Mouse (Mus musculus) v-Abl transformed pro-B cells (cell line): ENCODE measurements around the gene Sf3b5.

Experiments used
- in situ Hi-C, 2 experiments: fragments of 400-800 bp; cut with MboI; formaldehyde crosslinking; loops; one replicate each; pipeline ENCODE4 v1.15.1; 2025; ENCODE audit not compliant: unreplicated experiment in 2 of 2

Sf3b5 gene

GRCm38 (mm10) chr10:12993411-12994039 lies 11.6 kb upstream of the Sf3b5 start:
- in situ Hi-C loops = loop anchor here (5.0 to 25.0 kb wide), 5 partner anchors 69 to 1631 kb away; no protein-coding TSS in a partner anchor

GRCm38 (mm10) chr10:12996736-12997477 lies 8.2 kb upstream of the Sf3b5 start:
- in situ Hi-C loops = loop anchor here (10.0 to 25.0 kb wide), 4 partner anchors 72 to 1635 kb away; no protein-coding TSS in a partner anchor

- in situ Hi-C loops = loop anchor here (5.0 to 25.0 kb wide), 3 partner anchors 539 to 1704 kb away; partner anchors contain the start of genes Gje1 (in 1 of the 2), Nmbr (in 1 of the 2) and Vta1 (in 1 of the 2)
Measured at GRCm38 (mm10) chr10:13007876-13008736, 3.0 kb downstream of the Sf3b5 start.

- in situ Hi-C loops = loop anchor here (5.0 to 25.0 kb wide), 3 partner anchors 539 to 1704 kb away; partner anchors contain the start of genes Gje1 (in 1 of the 2), Nmbr (in 1 of the 2) and Vta1 (in 1 of the 2)
Measured at GRCm38 (mm10) chr10:13008737-13009121, 3.6 kb downstream of the Sf3b5 start.

- in situ Hi-C loops = loop anchor here (10.0 to 25.0 kb wide), 4 partner anchors 1048 to 1698 kb away; partner anchors contain the start of genes Gje1 (in 1 of the 2), Nmbr (in 1 of the 2) and Vta1 (in 1 of the 2)
Measured at GRCm38 (mm10) chr10:13014026-13014425, 8.9 kb downstream of the Sf3b5 start.

- in situ Hi-C loops = loop anchor here (5.0 to 25.0 kb wide), 7 partner anchors 411 to 1696 kb away; partner anchors contain the start of genes Gje1 (in 1 of the 2), Nmbr (in 1 of the 2) and Vta1 (in 1 of the 2)
Measured at GRCm38 (mm10) chr10:13016573-13016972, 11.4 kb downstream of the Sf3b5 start.

- in situ Hi-C loops = loop anchor here (5.0 to 25.0 kb wide), 7 partner anchors 409 to 1694 kb away; partner anchors contain the start of genes Gje1 (in 1 of the 2), Nmbr (in 1 of the 2) and Vta1 (in 1 of the 2)
Measured at GRCm38 (mm10) chr10:13018510-13018909, 13.4 kb downstream of the Sf3b5 start.

- in situ Hi-C loops = loop anchor here (5.0 to 25.0 kb wide), 7 partner anchors 408 to 1693 kb away; partner anchors contain the start of genes Gje1 (in 1 of the 2), Nmbr (in 1 of the 2) and Vta1 (in 1 of the 2)
Measured at GRCm38 (mm10) chr10:13019026-13019425, 13.9 kb downstream of the Sf3b5 start.

- in situ Hi-C loops = loop anchor here (5.0 to 25.0 kb wide), 3 partner anchors 400 to 1690 kb away; partner anchors contain the start of genes Gje1 (in 1 of the 2), Nmbr (in 1 of the 2) and Vta1 (in 1 of the 2)
Measured at GRCm38 (mm10) chr10:13022103-13022502, 17.0 kb downstream of the Sf3b5 start.

GRCm38 (mm10) chr10:13023985-13024384 lies 18.8 kb downstream of the Sf3b5 start:
- in situ Hi-C loops = loop anchor here (5.0 to 25.0 kb wide), 3 partner anchors 398 to 1688 kb away; partner anchors contain the start of genes Gje1 (in 1 of the 2), Nmbr (in 1 of the 2) and Vta1 (in 1 of the 2)

GRCm38 (mm10) chr10:13027702-13028101 lies 22.6 kb downstream of the Sf3b5 start:
- in situ Hi-C loops = no loop called here

GRCm38 (mm10) chr10:13028215-13028614 lies 23.1 kb downstream of the Sf3b5 start:
- in situ Hi-C loops = no loop called here

- in situ Hi-C loops = no loop called here
Measured at GRCm38 (mm10) chr10:13029416-13029815, 24.3 kb downstream of the Sf3b5 start.

GRCm38 (mm10) chr10:13035270-13035669 lies 30.1 kb downstream of the Sf3b5 start:
- in situ Hi-C loops = no loop called here

GRCm38 (mm10) chr10:13039637-13040174 lies 34.6 kb downstream of the Sf3b5 start:
- in situ Hi-C loops = no loop called here

- in situ Hi-C loops = no loop called here
Measured at GRCm38 (mm10) chr10:13044659-13045058, 39.5 kb downstream of the Sf3b5 start.

- in situ Hi-C loops = no loop called here
Measured at GRCm38 (mm10) chr10:13047816-13048215, 42.7 kb downstream of the Sf3b5 start.

- in situ Hi-C loops = no loop called here
Measured at GRCm38 (mm10) chr10:13056863-13057381, 51.8 kb downstream of the Sf3b5 start.
